Mouse (Mus musculus): Measurements from ENCODE around the gene Gm28576.
"Not testable (repeated sequence)": the region's sequence is repeated elsewhere in the genome, so short reads cannot be mapped to it uniquely, and the experiment has no call there.

Gm28576 gene

DNA sequence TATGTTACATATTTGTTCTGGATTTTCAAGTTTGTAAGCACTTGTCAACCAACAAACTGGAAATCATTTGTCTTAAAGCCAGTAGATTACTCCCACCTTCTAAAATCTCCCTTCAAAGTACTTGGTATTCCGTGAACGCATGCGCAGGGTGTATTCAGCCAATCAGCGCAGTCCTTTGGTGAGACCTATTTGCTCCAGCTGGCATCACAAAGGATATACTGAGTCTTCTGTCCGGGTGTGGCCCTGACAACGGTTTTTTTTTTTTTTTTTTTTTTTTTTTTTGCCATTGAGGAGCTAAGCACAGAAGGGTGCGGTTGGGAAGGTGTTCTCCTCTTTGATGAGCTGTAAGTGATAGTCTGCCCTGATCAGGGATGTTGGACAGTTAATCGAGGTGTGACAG, at the start of gene Gm28576:
Gm28576 (plus strand) TSS at position 301 of the 400 bp plus-strand sequence.
- not testable (repeated sequence) for DNase-seq (ENCODE audit: extremely low spot score, low spot score)

Data from neural tube, embryonic 10.5 days (tissue).